Comparison of ENCODE assay signal across 9 mouse cellular contexts in the genomic region with DNA sequence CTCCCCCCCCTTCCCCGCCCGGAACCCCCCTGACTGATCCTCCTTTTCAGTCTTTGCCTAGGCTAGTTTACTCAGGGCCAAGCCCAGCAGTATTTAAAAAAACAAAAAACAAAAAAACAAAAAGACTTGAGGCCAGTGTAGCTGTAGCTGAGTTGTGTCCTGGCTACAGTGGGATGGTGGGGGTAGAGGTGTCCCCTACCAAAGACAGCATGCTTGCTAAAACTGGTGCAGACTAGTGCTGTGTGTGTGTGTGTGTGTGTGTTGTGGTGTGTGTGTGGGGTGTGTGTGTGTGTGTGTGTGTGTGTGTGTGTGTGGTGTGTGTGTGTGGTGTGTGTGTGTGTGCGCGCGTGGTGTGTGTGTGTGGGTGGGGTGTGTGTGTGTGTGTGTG. TPM values are rescaled to one million over a fixed set of nuclear protein-coding genes. Genes with fewer than 3 reads are reported as not detected.
DNase-seq lines count a peak whose midpoint lies in the region; ATAC-seq and TF ChIP-seq lines count a peak whose summit lies in the region.
"Had no signal": no experiment of that assay in that cellular context is flagged by ENCODE, and none has a peak within 500 bp of the region (broad histone marks: within the 10 kb centered on the region; RNA-seq: fewer than 3 reads in every experiment).

No protein-coding gene starts in this region.

- WGBS in kidney, embryonic 16.5 days = 13% methylated on average over 3 of the region's 5 CpGs
- 15% methylated on average over 5 of the region's 5 CpGs for WGBS in forebrain, embryonic 10.5 days
- 46% methylated on average over 5 of the region's 5 CpGs for WGBS in intestine, embryonic 15.5 days
- 25% methylated on average over 5 of the region's 5 CpGs for whole genome bisulfite sequencing in midbrain, postnatal 0 days

- H3K4me3 ChIP-seq in kidney, embryonic 16.5 days (ENCODE audit: low read length) = peak overlapping the region; percentile 67
- peak overlapping the region; percentile 73 for H3K4me3 ChIP-seq in forebrain, embryonic 10.5 days
- H3K4me3 ChIP-seq in intestine, embryonic 15.5 days (replicated peaks) = 0 out of 2 replicates have a peak overlapping the region, but pooled peaks have one; percentile 60
- H3K4me3 ChIP-seq in midbrain, postnatal 0 days (ENCODE audit: low read depth, low read length) = peak overlapping the region; percentile 71

- no peak for DNase-seq in kidney, adult 18-20 months
- no peak for DNase-seq in forebrain, embryonic 10.5 days (ENCODE audit: extremely low spot score, low spot score)
- DNase-seq in midbrain, postnatal 0 days (ENCODE audit: low spot score) = no peak
- DNase-seq in urinary bladder, postnatal 10 days (ENCODE audit: low spot score) = no peak
- no peak for DNase-seq in embryo, embryonic 10.5 days (ENCODE audit: low spot score)
- no peak for DNase-seq in layer of hippocampus, postnatal 36 days

- H3K4me2 ChIP-seq in kidney, embryonic 16.5 days (replicated peaks; ENCODE audit: low read depth, low read length) = peak overlapping the region; percentile 98
- H3K4me2 ChIP-seq in intestine, embryonic 15.5 days (replicated peaks) = peak overlapping the region; percentile 97
- H3K4me2 ChIP-seq in midbrain, postnatal 0 days (ENCODE audit: low read depth, low read length, poor library complexity, severe bottlenecking) = peak overlapping the region; percentile 84

- H3K36me3 ChIP-seq in kidney, embryonic 16.5 days (ENCODE audit: insufficient read depth, low read length) = no peaks in the 10 kb centered on the region
- H3K36me3 ChIP-seq in forebrain, embryonic 10.5 days (replicated peaks) = no peaks in the 10 kb centered on the region
- H3K36me3 ChIP-seq in intestine, embryonic 15.5 days = no peaks in the 10 kb centered on the region
- no peaks in the 10 kb centered on the region for H3K36me3 ChIP-seq in midbrain, postnatal 0 days (ENCODE audit: insufficient read depth, low read length)

- H3K9ac ChIP-seq in kidney, embryonic 16.5 days (replicated peaks; ENCODE audit: low read length) = peak overlapping the region; percentile 72; the same call in 1 of the 2 replicates
- no peak overlapping the region for H3K9ac ChIP-seq in intestine, embryonic 15.5 days
- H3K9ac ChIP-seq in midbrain, postnatal 0 days (replicated peaks; ENCODE audit: low read length, poor library complexity, severe bottlenecking) = peak overlapping the region; percentile 95; the same call in 1 of the 2 replicates

- peak overlapping the region; percentile 87 for H3K27ac ChIP-seq in kidney, embryonic 16.5 days (ENCODE audit: low read length)
- peak overlapping the region; percentile 91 for H3K27ac ChIP-seq in forebrain, embryonic 10.5 days
- H3K27ac ChIP-seq in intestine, embryonic 15.5 days = no peak overlapping the region
- peak overlapping the region; percentile 91 for H3K27ac ChIP-seq in midbrain, postnatal 0 days (ENCODE audit: low read depth, low read length)

- peaks cover 7% of the 10 kb centered on the region; the same call in 1 of the 2 replicates for H3K4me1 ChIP-seq in kidney, embryonic 16.5 days (ENCODE audit: insufficient read depth, low read length)
- peaks cover 25% of the 10 kb centered on the region for H3K4me1 ChIP-seq in forebrain, embryonic 10.5 days
- peaks cover 11% of the 10 kb centered on the region; the same call in 1 of the 2 replicates for H3K4me1 ChIP-seq in intestine, embryonic 15.5 days (replicated peaks)
- no peaks in the 10 kb centered on the region; the same call in 1 of the 2 replicates for H3K4me1 ChIP-seq in midbrain, postnatal 0 days (ENCODE audit: insufficient read depth, low read length)

- no peak for TF ChIP-seq CTCF in midbrain, postnatal 0 days (IDR thresholded peaks at IDR 0.05)

- ATAC-seq in kidney, embryonic 16.5 days (ENCODE audit: low FRiP score, low TSS enrichment) = peak; percentile 46; the same call in 1 of the 2 replicates
- ATAC-seq in intestine, embryonic 15.5 days = no peak
- no peak; the same call in 1 of the 2 replicates for ATAC-seq in midbrain, postnatal 0 days (ENCODE audit: low FRiP score)

- H3K27me3 ChIP-seq in kidney, embryonic 16.5 days (ENCODE audit: insufficient read depth, low read length) = peaks cover 15% of the 10 kb centered on the region; the same call in 1 of the 2 replicates
- H3K27me3 ChIP-seq in forebrain, embryonic 10.5 days (ENCODE audit: poor library complexity, severe bottlenecking) = peaks cover 18% of the 10 kb centered on the region
- H3K27me3 ChIP-seq in intestine, embryonic 15.5 days (replicated peaks) = peaks cover 13% of the 10 kb centered on the region; the same call in 1 of the 2 replicates
- no peaks in the 10 kb centered on the region for H3K27me3 ChIP-seq in midbrain, postnatal 0 days (ENCODE audit: insufficient read depth, low read length)

- H3K9me3 ChIP-seq in kidney, embryonic 16.5 days (ENCODE audit: low read length) = no peaks in the 10 kb centered on the region
- H3K9me3 ChIP-seq in forebrain, embryonic 10.5 days = no peaks in the 10 kb centered on the region
- no peaks in the 10 kb centered on the region for H3K9me3 ChIP-seq in intestine, embryonic 15.5 days
- no peaks in the 10 kb centered on the region for H3K9me3 ChIP-seq in midbrain, postnatal 0 days (ENCODE audit: low read length)

RNA-seq across cellular contexts. Expression of a gene that starts 0.5 kb away (rescaled TPM):
- 10.0 and 11.3 TPM in 2 replicates for polyA plus RNA-seq in kidney, embryonic 16.5 days (2015; fragmentation: Nextera tagmentation; extraction: Ambion mirVana)
- polyA plus RNA-seq in forebrain, embryonic 10.5 days (2016; fragmentation: Nextera tagmentation; extraction: Ambion mirVana) = 0.95 and 1.0 TPM in 2 replicates
- 1.2 and 1.3 TPM in 2 replicates for polyA plus RNA-seq in intestine, embryonic 15.5 days (2015; fragmentation: Nextera tagmentation; extraction: Ambion mirVana)
- total RNA-seq in midbrain, postnatal 0 days (2014; rRNA removed) = 20.8 and 21.1 TPM in 2 replicates
- polyA plus RNA-seq in midbrain, postnatal 0 days (2015; fragmentation: Nextera tagmentation; extraction: Ambion mirVana) = 5.1 and 5.7 TPM in 2 replicates
- total RNA-seq in layer of hippocampus, postnatal 36 days (2021) = 10 to 100 TPM; 48.7 to 49.6 TPM
- polyA plus RNA-seq: Patski had no signal
